Mouse (Mus musculus): Measurements from ENCODE around the gene T2. TPM values are rescaled to one million over a fixed set of nuclear protein-coding genes. Genes with fewer than 3 reads are reported as not detected.
A peak's percentile ranks its signal among the peaks of the same experiment; 100 is the strongest.

Gene T2
- total and polyA plus RNA-seq, 3 experiments, result 0.36 to 1.1 (median 0.47) TPM

DNA sequence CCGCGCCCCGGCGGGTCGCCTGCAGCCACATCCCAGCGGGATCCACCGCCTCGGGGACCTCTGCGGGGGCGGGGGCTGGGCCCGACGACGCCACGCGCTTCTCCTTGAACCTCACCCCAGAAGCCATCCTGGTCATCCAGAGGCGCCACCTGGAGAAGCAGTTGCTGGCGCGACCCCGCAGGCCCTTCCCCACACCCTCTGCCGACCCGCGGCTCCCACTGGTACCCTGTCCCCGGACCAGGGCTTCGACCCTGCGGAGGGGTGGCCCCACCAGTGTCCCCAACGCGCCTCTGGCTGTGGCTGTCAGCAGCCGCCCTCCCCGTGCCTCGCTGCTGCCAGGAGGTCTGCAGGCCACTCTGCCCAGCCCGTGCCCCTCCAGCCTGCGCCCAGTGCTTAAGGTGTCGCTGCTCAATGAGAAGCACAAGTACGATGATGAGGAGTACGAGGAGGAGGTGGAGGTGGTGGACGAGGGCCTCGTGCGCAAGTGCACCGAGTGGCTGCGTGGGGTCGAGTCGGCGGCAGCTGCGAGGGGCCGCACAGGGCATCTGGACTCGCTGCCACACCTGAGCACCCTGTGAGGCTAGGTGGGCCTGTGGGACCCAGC is 14.3 kb upstream of the T2 start:
- peak overlapping the region; percentile 35 for H3K9ac ChIP-seq (ENCODE audit: low read depth, low read length)
- 17% methylated on average over 46 of the region's 46 CpGs for WGBS
- H3K4me3 ChIP-seq, result peak overlapping the region; percentile 47
- intact Hi-C loops (cut with DNase I), result no loop called here
- no peak for TF ChIP-seq CTCF (IDR thresholded peaks at IDR 0.05)
- no peak for TF ChIP-seq POLR2A (IDR thresholded peaks at IDR 0.05; ENCODE audit: insufficient read depth, low read depth, low read length)
- TF ChIP-seq EP300 (IDR thresholded peaks at IDR 0.05; ENCODE audit: insufficient read depth, low read depth, low read length), result no peak
- peaks cover 2% of the 10 kb centered on the region; the same call in 1 of the 2 replicates for H3K4me1 ChIP-seq (ENCODE audit: control insufficient read depth, insufficient read depth, low read length)
- DNase-seq, result no peak
- no peaks in the 10 kb centered on the region for H3K79me2 ChIP-seq (replicated peaks; ENCODE audit: control insufficient read depth, insufficient read depth, low read length)
- no peak overlapping the region for H3K27ac ChIP-seq
- no peaks in the 10 kb centered on the region for H3K36me3 ChIP-seq (ENCODE audit: control insufficient read depth, insufficient read depth, low read length)
- H3K27me3 ChIP-seq (ENCODE audit: control insufficient read depth, insufficient read depth, low read length), result peaks cover 16% of the 10 kb centered on the region

DNA sequence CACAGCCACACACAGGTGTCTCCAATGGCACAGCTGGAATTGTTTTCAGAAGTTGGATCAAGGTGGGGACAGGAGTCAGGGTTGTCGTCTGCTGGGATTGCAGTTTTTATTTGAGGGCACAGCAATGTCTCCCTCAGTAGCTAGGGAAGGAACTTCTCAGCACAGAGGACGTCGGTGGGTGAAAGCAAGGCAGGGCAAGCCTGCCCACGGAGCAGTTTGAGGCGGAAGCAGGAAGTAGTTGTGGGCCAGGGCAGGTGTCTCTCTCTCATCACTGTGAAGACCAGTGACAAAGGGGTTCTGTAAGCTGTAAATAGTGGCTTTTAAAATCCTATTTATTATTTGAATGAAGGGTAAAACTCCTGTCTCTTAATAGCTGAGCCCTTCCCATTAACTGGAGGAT is 13.1 kb upstream of the T2 start:
- Histone ChIP-seq H3K27ac (no peak overlapping the region), H3K36me3 (ENCODE audit: control insufficient read depth, insufficient read depth, low read length) (no peaks in the 10 kb centered on the region), H3K79me2 (replicated peaks; ENCODE audit: control insufficient read depth, insufficient read depth, low read length) (no peaks in the 10 kb centered on the region), H3K27me3 (ENCODE audit: control insufficient read depth, insufficient read depth, low read length) (peaks cover 16% of the 10 kb centered on the region), H3K9ac (ENCODE audit: low read depth, low read length) (no peak overlapping the region), H3K4me3 (no peak overlapping the region), H3K4me1 (ENCODE audit: control insufficient read depth, insufficient read depth, low read length) (peaks cover 2% of the 10 kb centered on the region; the same call in 1 of the 2 replicates)
- intact Hi-C loops (cut with DNase I), result no loop called here
- TF ChIP-seq POLR2A (IDR thresholded peaks at IDR 0.05; ENCODE audit: insufficient read depth, low read depth, low read length), result no peak
- 46% methylated on average over 5 of the region's 5 CpGs for WGBS
- no peak for DNase-seq

DNA sequence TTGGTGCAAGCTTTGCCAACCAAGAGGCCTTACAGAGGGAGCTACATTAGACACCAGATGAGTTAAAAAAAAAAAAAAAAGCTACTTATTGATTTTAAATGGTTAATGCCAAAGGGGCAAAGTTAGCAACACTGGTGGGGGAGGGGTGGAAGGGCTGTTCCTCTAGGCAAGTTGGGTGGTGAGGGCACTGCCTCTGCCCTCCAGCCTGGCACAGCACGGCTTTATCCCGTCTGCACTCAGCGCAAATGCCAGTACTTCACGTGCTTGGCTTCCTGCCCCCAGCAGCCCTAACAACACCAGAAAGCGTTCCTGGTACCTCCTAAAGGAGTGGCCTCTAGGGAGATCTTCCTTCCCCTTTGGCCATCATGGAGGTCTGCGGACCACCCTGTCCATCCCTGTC is 12.4 kb upstream of the T2 start:
- WGBS, result 67% methylated on average over 6 of the region's 6 CpGs
- Histone ChIP-seq H3K27me3 (ENCODE audit: control insufficient read depth, insufficient read depth, low read length) (peaks cover 16% of the 10 kb centered on the region), H3K4me3 (no peak overlapping the region), H3K27ac (no peak overlapping the region), H3K79me2 (replicated peaks; ENCODE audit: control insufficient read depth, insufficient read depth, low read length) (no peaks in the 10 kb centered on the region), H3K36me3 (ENCODE audit: control insufficient read depth, insufficient read depth, low read length) (no peaks in the 10 kb centered on the region), H3K9ac (ENCODE audit: low read depth, low read length) (no peak overlapping the region), H3K4me1 (ENCODE audit: control insufficient read depth, insufficient read depth, low read length) (peaks cover 2% of the 10 kb centered on the region; the same call in 1 of the 2 replicates)
- DNase-seq, result no peak
- TF ChIP-seq EP300 (IDR thresholded peaks at IDR 0.05; ENCODE audit: insufficient read depth, low read depth, low read length) (no peak), POLR2A (IDR thresholded peaks at IDR 0.05; ENCODE audit: insufficient read depth, low read depth, low read length) (no peak), CTCF (IDR thresholded peaks at IDR 0.05) (no peak)
- intact Hi-C loops (cut with DNase I), result no loop called here

DNA sequence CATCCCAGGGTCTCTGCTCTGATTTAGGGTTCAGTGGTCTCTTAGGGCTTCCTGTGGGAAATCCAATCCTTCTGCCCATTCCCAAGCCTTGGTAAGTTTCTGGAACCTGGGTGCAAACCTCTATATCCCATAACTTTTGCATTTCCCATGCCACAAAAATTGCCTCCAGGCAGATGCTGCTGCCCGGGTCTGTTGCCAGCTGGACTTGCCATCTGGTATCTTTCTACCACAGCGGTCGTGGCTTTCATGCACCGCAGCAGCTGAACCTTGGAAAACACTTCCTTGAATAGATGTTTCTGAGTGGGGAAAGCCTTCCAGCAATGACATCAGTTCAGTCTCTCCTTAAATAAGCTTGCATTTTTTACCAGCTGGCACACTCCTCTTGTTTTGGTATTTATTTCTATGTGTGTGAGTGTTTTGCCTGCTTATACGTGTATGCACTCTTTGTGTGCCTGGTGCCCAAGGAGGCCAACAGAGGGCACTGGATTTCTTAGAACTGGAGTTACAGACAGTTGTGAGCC is 8.0 kb upstream of the T2 start:
- TF ChIP-seq EP300 (IDR thresholded peaks at IDR 0.05; ENCODE audit: insufficient read depth, low read depth, low read length), result no peak
- TF ChIP-seq CTCF (IDR thresholded peaks at IDR 0.05), result no peak
- TF ChIP-seq POLR2A (IDR thresholded peaks at IDR 0.05; ENCODE audit: insufficient read depth, low read depth, low read length), result no peak
- WGBS, result 73% methylated on average over 5 of the region's 5 CpGs
- DNase-seq, result no peak

DNA sequence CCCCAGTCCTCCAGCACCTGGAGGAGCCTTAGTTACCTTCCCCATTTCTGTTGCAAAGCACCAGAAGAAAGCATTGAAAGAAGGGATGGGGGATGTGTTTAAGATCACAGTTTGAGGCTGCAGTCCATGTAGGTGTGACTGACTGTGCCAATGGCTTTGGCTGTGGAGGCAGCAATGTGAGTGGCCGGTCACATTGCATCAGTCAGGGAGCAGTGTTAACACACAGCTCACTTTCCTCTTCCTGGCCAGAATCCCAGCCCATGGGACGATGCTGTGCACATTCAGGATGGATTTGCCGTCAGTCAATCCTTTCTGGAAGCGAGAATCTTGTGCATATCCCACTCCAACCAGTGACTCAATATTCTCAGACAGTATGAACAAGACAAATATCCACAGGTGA is 6.9 kb upstream of the T2 start:
- Histone ChIP-seq H3K9ac (ENCODE audit: low read depth, low read length) (no peak overlapping the region), H3K4me3 (no peak overlapping the region), H3K36me3 (ENCODE audit: control insufficient read depth, insufficient read depth, low read length) (no peaks in the 10 kb centered on the region), H3K27ac (no peak overlapping the region), H3K4me1 (ENCODE audit: control insufficient read depth, insufficient read depth, low read length) (no peaks in the 10 kb centered on the region), H3K27me3 (ENCODE audit: control insufficient read depth, insufficient read depth, low read length) (no peaks in the 10 kb centered on the region), H3K79me2 (replicated peaks; ENCODE audit: control insufficient read depth, insufficient read depth, low read length) (no peaks in the 10 kb centered on the region)
- intact Hi-C loops (cut with DNase I), result no loop called here
- DNase-seq, result no peak
- WGBS, result 88% methylated on average over 4 of the region's 4 CpGs
- TF ChIP-seq EP300 (IDR thresholded peaks at IDR 0.05; ENCODE audit: insufficient read depth, low read depth, low read length) (no peak), POLR2A (IDR thresholded peaks at IDR 0.05; ENCODE audit: insufficient read depth, low read depth, low read length) (no peak), CTCF (IDR thresholded peaks at IDR 0.05) (no peak)

More for the DNA sequence above, 8.0 kb upstream of the T2 start:
- Histone ChIP-seq H3K27ac (no peak overlapping the region), H3K9ac (ENCODE audit: low read depth, low read length) (no peak overlapping the region), H3K4me1 (ENCODE audit: control insufficient read depth, insufficient read depth, low read length) (no peaks in the 10 kb centered on the region), H3K4me3 (no peak overlapping the region), H3K36me3 (ENCODE audit: control insufficient read depth, insufficient read depth, low read length) (no peaks in the 10 kb centered on the region), H3K27me3 (ENCODE audit: control insufficient read depth, insufficient read depth, low read length) (no peaks in the 10 kb centered on the region), H3K79me2 (replicated peaks; ENCODE audit: control insufficient read depth, insufficient read depth, low read length) (no peaks in the 10 kb centered on the region)
- intact Hi-C loops (cut with DNase I), result no loop called here

- H3K36me3 ChIP-seq (ENCODE audit: control insufficient read depth, insufficient read depth, low read length), result no peaks in the 10 kb centered on the region
- no peak for DNase-seq
- TF ChIP-seq CTCF (IDR thresholded peaks at IDR 0.05) (no peak), EP300 (IDR thresholded peaks at IDR 0.05; ENCODE audit: insufficient read depth, low read depth, low read length) (no peak), POLR2A (IDR thresholded peaks at IDR 0.05; ENCODE audit: insufficient read depth, low read depth, low read length) (no peak)
- no peaks in the 10 kb centered on the region for H3K79me2 ChIP-seq (replicated peaks; ENCODE audit: control insufficient read depth, insufficient read depth, low read length)
- no peak overlapping the region for H3K4me3 ChIP-seq
- H3K27ac ChIP-seq, result no peak overlapping the region
- WGBS, result 77% methylated on average over 7 of the region's 7 CpGs
- H3K4me1 ChIP-seq (ENCODE audit: control insufficient read depth, insufficient read depth, low read length), result no peaks in the 10 kb centered on the region
- intact Hi-C loops (cut with DNase I), result no loop called here
- H3K27me3 ChIP-seq (ENCODE audit: control insufficient read depth, insufficient read depth, low read length), result no peaks in the 10 kb centered on the region
- H3K9ac ChIP-seq (ENCODE audit: low read depth, low read length), result no peak overlapping the region
Observed at GRCm38 (mm10) chr17:8351088-8351487, 4.7 kb upstream of the T2 start.
